Mouse (Mus musculus) hindbrain, postnatal 0 days (tissue): Measurements from ENCODE around the gene Cysrt1. TPM values are rescaled to one million over a fixed set of nuclear protein-coding genes. Genes with fewer than 3 reads are reported as not detected.

Experiments used
- ATAC-seq: fragments of 200-750 bp; cut with Nextera tagmentation; 2 replicates; pipeline ENCODE4 v1.8.0; 2017; ENCODE audit warnings: mild to moderate bottlenecking, moderate TSS enrichment, moderate library complexity
- DNase-seq: peaks from one replicate; pipeline ENCODE4 v3.0.0-alpha.2; 2015; ENCODE audit warnings: low spot score
- H3K27ac ChIP-seq: fragments of 300-500 bp; sonication (generic); 2 replicates; pipeline ENCODE4 v1.5.1; 2014; ENCODE audit warnings: mild to moderate bottlenecking
- H3K27me3 ChIP-seq: fragments of 300-500 bp; sonication (generic); 2 replicates; pipeline ENCODE4 v1.6.1; 2014; ENCODE audit warnings: low read length, mixed read lengths; ENCODE audit not compliant: insufficient read depth
- H3K36me3 ChIP-seq: fragments of 300-500 bp; sonication (generic); 2 replicates; pipeline ENCODE4 v1.6.1; 2014; ENCODE audit warnings: low read length, mixed read lengths; ENCODE audit not compliant: insufficient read depth
- H3K4me1 ChIP-seq: fragments of 300-500 bp; sonication (generic); 2 replicates; pipeline ENCODE4 v1.6.1; 2014; ENCODE audit warnings: antibody characterized with exemption, low read length, mixed read lengths; ENCODE audit not compliant: insufficient read depth
- H3K4me2 ChIP-seq: fragments of 300-500 bp; sonication (generic); 2 replicates; pipeline ENCODE4 v1.6.1; 2014; ENCODE audit warnings: low read depth, mild to moderate bottlenecking, low read length, moderate library complexity, mixed read lengths
- H3K4me3 ChIP-seq: fragments of 300-500 bp; sonication (generic); 2 replicates; pipeline ENCODE4 v1.5.1; 2014; ENCODE audit warnings: low read length
- H3K9ac ChIP-seq: fragments of 300-500 bp; sonication (generic); replicated peaks from 2 replicates; pipeline ENCODE4 v1.6.1; 2014; ENCODE audit warnings: mild to moderate bottlenecking, low read length, moderate library complexity, mixed read lengths
- H3K9me3 ChIP-seq: fragments of 300-500 bp; sonication (generic); 2 replicates; pipeline ENCODE4 v1.6.1; 2016; ENCODE audit warnings: low read length, mixed read lengths
- CTCF ChIP-seq: IDR thresholded peaks from 2 replicates; pipeline ENCODE4 v1.5.1; 2016; ENCODE audit warnings: antibody characterized with exemption, control low read depth, low read depth
- WGBS: fragments of 180-500 bp; shearing (Covaris S2); extraction: QIAGEN DNeasy Blood & Tissue Kit; methylation state at CpG from one replicate; pipeline ENCODE4 v1.1.7; 2014; 5-methylcytosine and 5-hydroxymethylcytosine counted together
- polyA plus RNA-seq: library from polyadenylated mRNA; unstranded; fragments of >200 nt; fragmentation: Nextera tagmentation; extraction: Ambion mirVana; gene quantifications from 2 replicates; pipeline ENCODE4 v1.2.1, GENCODE M21; 2015
- total RNA-seq: library from RNA; depleted of rRNA; stranded (reverse); fragments of >200 nt; gene quantifications from 2 replicates; pipeline ENCODE4 v1.2.3, GENCODE M21; 2014

Gene Cysrt1
- total and polyA plus RNA-seq, 2 experiments from 2014 or later, result 0.24 TPM; not detected in 1

- Histone ChIP-seq H3K4me3 (peak overlapping the region; percentile 60), H3K4me2 (peak overlapping the region; percentile 76), H3K27me3 (no peaks in the 10 kb centered on the region), H3K4me1 (peaks cover 53% of the 10 kb centered on the region), H3K36me3 (peaks cover 23% of the 10 kb centered on the region; the same call in 1 of the 2 replicates), H3K9me3 (no peaks in the 10 kb centered on the region), H3K27ac (peak overlapping the region; percentile 81), H3K9ac (peak overlapping the region; percentile 21)
- ATAC-seq (no peak), DNase-seq (peak; percentile 49)
- WGBS, result 18% methylated on average over 2 of the region's 2 CpGs
- TF ChIP-seq CTCF, result no peak
These were observed 24.5 kb upstream of the Cysrt1 start for GRCm38 (mm10) chr2:25266720-25267119.

GRCm38 (mm10) chr2:25265897-25266656 lies 23.8 kb upstream of the Cysrt1 start:
- DNase-seq (peak; percentile 80), ATAC-seq (peak; percentile 13)
- Histone ChIP-seq H3K36me3 (peaks cover 23% of the 10 kb centered on the region; the same call in 1 of the 2 replicates), H3K27ac (peak overlapping the region; percentile 81), H3K4me3 (peak overlapping the region; percentile 60), H3K4me2 (peak overlapping the region; percentile 76), H3K9ac (peak overlapping the region; percentile 21), H3K27me3 (no peaks in the 10 kb centered on the region), H3K4me1 (peaks cover 47% of the 10 kb centered on the region), H3K9me3 (no peaks in the 10 kb centered on the region)
- TF ChIP-seq CTCF, result no peak
- 40% methylated on average over 6 of the region's 6 CpGs for WGBS

GRCm38 (mm10) chr2:25264851-25265250 lies 22.6 kb upstream of the Cysrt1 start:
- Histone ChIP-seq H3K9me3 (no peaks in the 10 kb centered on the region), H3K4me3 (peak overlapping the region; percentile 60), H3K27me3 (no peaks in the 10 kb centered on the region), H3K9ac (peak overlapping the region; percentile 66; the same call in 1 of the 2 replicates), H3K4me2 (peak overlapping the region; percentile 76), H3K4me1 (peaks cover 44% of the 10 kb centered on the region), H3K36me3 (peaks cover 13% of the 10 kb centered on the region; the same call in 1 of the 2 replicates), H3K27ac (peak overlapping the region; percentile 81; the same call in 1 of the 2 replicates)
- TF ChIP-seq CTCF, result no peak
- ATAC-seq (no peak), DNase-seq (no peak)
- WGBS, result 43% methylated on average over 3 of the region's 3 CpGs

GRCm38 (mm10) chr2:25264286-25264660 lies 22.0 kb upstream of the Cysrt1 start:
- ATAC-seq (no peak), DNase-seq (no peak)
- Histone ChIP-seq H3K27ac (peak overlapping the region; percentile 71; the same call in 1 of the 2 replicates), H3K36me3 (peaks cover 8% of the 10 kb centered on the region; the same call in 1 of the 2 replicates), H3K4me1 (peaks cover 44% of the 10 kb centered on the region), H3K4me2 (peak overlapping the region; percentile 76), H3K4me3 (peak overlapping the region; percentile 60), H3K27me3 (no peaks in the 10 kb centered on the region), H3K9me3 (no peaks in the 10 kb centered on the region), H3K9ac (peak overlapping the region; percentile 66; the same call in 1 of the 2 replicates)
- TF ChIP-seq CTCF, result no peak
- WGBS, result 71% methylated on average over 5 of the region's 5 CpGs

- ATAC-seq, result no peak
- peak overlapping the region; percentile 60 for H3K4me3 ChIP-seq
- peak overlapping the region; percentile 76 for H3K4me2 ChIP-seq
- peak; percentile 37 for DNase-seq
- TF ChIP-seq CTCF, result no peak
- H3K9ac ChIP-seq, result peak overlapping the region; percentile 66
- 13% methylated on average over 12 of the region's 12 CpGs for WGBS
- peaks cover 2% of the 10 kb centered on the region; the same call in 1 of the 2 replicates for H3K36me3 ChIP-seq
- peaks cover 44% of the 10 kb centered on the region for H3K4me1 ChIP-seq
- H3K27me3 ChIP-seq, result no peaks in the 10 kb centered on the region
- H3K27ac ChIP-seq, result peak overlapping the region; percentile 71
- H3K9me3 ChIP-seq, result no peaks in the 10 kb centered on the region
These were observed 21.5 kb upstream of the Cysrt1 start for GRCm38 (mm10) chr2:25263623-25264285.

- no peak for ATAC-seq
These were observed 20.8 kb upstream of the Cysrt1 start for GRCm38 (mm10) chr2:25262795-25263622.

More at GRCm38 (mm10) chr2:25262795-25263622, 20.8 kb upstream of the Cysrt1 start:
- Histone ChIP-seq H3K27ac (peak overlapping the region; percentile 71), H3K27me3 (no peaks in the 10 kb centered on the region), H3K4me1 (peaks cover 43% of the 10 kb centered on the region), H3K36me3 (no peaks in the 10 kb centered on the region), H3K9ac (peak overlapping the region; percentile 66), H3K4me2 (peak overlapping the region; percentile 76), H3K9me3 (no peaks in the 10 kb centered on the region), H3K4me3 (peak overlapping the region; percentile 60)
- TF ChIP-seq CTCF, result no peak
- peak; percentile 61 for DNase-seq
- WGBS, result 2% methylated on average over 81 of the region's 82 CpGs
